26 mouse cellular contexts compared by ENCODE assay signal in genomic region chr6:87467373-87467772, GRCm38 (mm10). TPM values are rescaled to one million over a fixed set of nuclear protein-coding genes. Genes with fewer than 3 reads are reported as not detected.
A peak's percentile ranks its signal among the peaks of the same experiment; 100 is the strongest.
DNase-seq lines count a peak whose midpoint lies in the region; ATAC-seq and TF ChIP-seq lines count a peak whose summit lies in the region.
"Had no signal": no experiment of that assay in that cellular context is flagged by ENCODE, and none has a peak within 500 bp of the region (broad histone marks: within the 10 kb centered on the region; RNA-seq: fewer than 3 reads in every experiment).

No protein-coding gene starts in this region.

- H3K9ac ChIP-seq in midbrain, embryonic 11.5 days (ENCODE audit: low read length): no peak overlapping the region
- H3K9ac ChIP-seq in midbrain, embryonic 15.5 days: no peak overlapping the region
- no peak overlapping the region for H3K9ac ChIP-seq in CH12.LX (ENCODE audit: insufficient read depth, low read depth)
- no peak overlapping the region for H3K9ac ChIP-seq in MEL (ENCODE audit: control insufficient read depth, low read depth, low read length, poor library complexity, severe bottlenecking)
- no peak overlapping the region for H3K9ac ChIP-seq in liver, embryonic 11.5 days (ENCODE audit: low read depth, low read length)

- WGBS in midbrain, embryonic 11.5 days: 96% methylated on average over 1 of the region's 1 CpGs
- WGBS in midbrain, embryonic 15.5 days: 98% methylated on average over 1 of the region's 1 CpGs
- WGBS in liver, embryonic 11.5 days: 94% methylated on average over 1 of the region's 1 CpGs

- dilution Hi-C loops in CH12.LX (cut with MboI; ENCODE audit: extremely low pct_ligation_motif_present, extremely low pct_unique_long_range_greater_than_20kb, low sequenced_read_pairs): no loop called here

- H3K79me2 ChIP-seq in CH12.LX (replicated peaks; ENCODE audit: control insufficient read depth, extremely low read depth, insufficient read depth, poor library complexity, severe bottlenecking): no peaks in the 10 kb centered on the region
- H3K79me2 ChIP-seq in MEL (ENCODE audit: control insufficient read depth, insufficient read depth, low read length, poor library complexity): no peaks in the 10 kb centered on the region

- TF ChIP-seq POLR2A in CH12.LX (IDR thresholded peaks at IDR 0.05; ENCODE audit: low read depth, low read length): no peak
- TF ChIP-seq POLR2A in MEL (IDR thresholded peaks at IDR 0.05; ENCODE audit: control insufficient read depth in 1 of 2, insufficient read depth in 1 of 2, low read depth in 1 of 2, low read length in 2 of 2, poor library complexity in 1 of 2): no peak

- no peaks in the 10 kb centered on the region for H3K9me3 ChIP-seq in midbrain, embryonic 11.5 days (ENCODE audit: control insufficient read depth, low read length)
- no peaks in the 10 kb centered on the region for H3K9me3 ChIP-seq in midbrain, embryonic 15.5 days
- no peaks in the 10 kb centered on the region for H3K9me3 ChIP-seq in CH12.LX (replicated peaks; ENCODE audit: low read length)
- H3K9me3 ChIP-seq in MEL (replicated peaks; ENCODE audit: insufficient read depth, low read length): no peaks in the 10 kb centered on the region
- H3K9me3 ChIP-seq in liver, embryonic 11.5 days (ENCODE audit: control insufficient read depth, low read length): no peaks in the 10 kb centered on the region
- H3K9me3 ChIP-seq: G1E had no signal

- TF ChIP-seq CTCF in CH12.LX (conservative IDR thresholded peaks at IDR 0.05 in 1 of 2, IDR thresholded peaks at IDR 0.05 in 1 of 2; ENCODE audit: low read depth in 2 of 2, low read length in 2 of 2) (no peak), MEL (IDR thresholded peaks at IDR 0.05 in 2 of 3, conservative IDR thresholded peaks at IDR 0.05 in 1 of 3; ENCODE audit: control insufficient read depth in 1 of 3, insufficient read depth in 1 of 3, low read depth in 2 of 3, low read length in 3 of 3, poor library complexity in 1 of 3, severe bottlenecking in 1 of 3) (no peak)

- H3K27ac ChIP-seq in midbrain, embryonic 11.5 days (ENCODE audit: low read depth, low read length): no peak overlapping the region
- no peak overlapping the region for H3K27ac ChIP-seq in midbrain, embryonic 15.5 days
- H3K27ac ChIP-seq in CH12.LX (ENCODE audit: insufficient read depth, low read depth) (no peak overlapping the region), MEL (ENCODE audit: control insufficient read depth, low read depth, low read length) (no peak overlapping the region)
- no peak overlapping the region for H3K27ac ChIP-seq in liver, embryonic 11.5 days (ENCODE audit: low read depth, low read length)

- no peak overlapping the region for H3K4me2 ChIP-seq in midbrain, embryonic 11.5 days
- H3K4me2 ChIP-seq in midbrain, embryonic 15.5 days: no peak overlapping the region
- no peak overlapping the region for H3K4me2 ChIP-seq in CH12.LX (ENCODE audit: insufficient read depth, low read depth, poor library complexity, severe bottlenecking)
- H3K4me2 ChIP-seq in liver, embryonic 11.5 days: no peak overlapping the region

- no peak overlapping the region for H3K4me3 ChIP-seq in midbrain, embryonic 11.5 days (ENCODE audit: low read depth, low read length)
- H3K4me3 ChIP-seq in midbrain, embryonic 15.5 days: no peak overlapping the region
- no peak overlapping the region for H3K4me3 ChIP-seq in CH12.LX (replicated peaks in 1 of 3; ENCODE audit: low read depth in 2 of 3, low read length in 2 of 3, poor library complexity in 1 of 3)
- H3K4me3 ChIP-seq in MEL (ENCODE audit: control insufficient read depth in 1 of 2, insufficient read depth in 1 of 2, low read depth in 2 of 2, low read length in 2 of 2): no peak overlapping the region
- no peak overlapping the region for H3K4me3 ChIP-seq in liver, embryonic 11.5 days (ENCODE audit: low read depth, low read length)

- no peaks in the 10 kb centered on the region for H3K4me1 ChIP-seq in midbrain, embryonic 11.5 days (ENCODE audit: control insufficient read depth, insufficient read depth, low read length)
- no peaks in the 10 kb centered on the region for H3K4me1 ChIP-seq in midbrain, embryonic 15.5 days
- H3K4me1 ChIP-seq in CH12.LX (ENCODE audit: control insufficient read depth in 1 of 2, insufficient read depth in 2 of 2) (peaks cover 0 to 13% of the 10 kb centered on the region in 2 experiments; a peak in 2 of 4 replicates), MEL (ENCODE audit: control insufficient read depth in 1 of 2, insufficient read depth in 2 of 2, low read length in 2 of 2) (peaks cover 0 to 4% of the 10 kb centered on the region in 2 experiments; a peak in 2 of 4 replicates)
- H3K4me1 ChIP-seq in liver, embryonic 11.5 days (replicated peaks; ENCODE audit: control insufficient read depth, insufficient read depth, low read length): no peaks in the 10 kb centered on the region

- DNase-seq in midbrain, embryonic 11.5 days (ENCODE audit: low spot score, missing footprints): peak; percentile 62
- DNase-seq in CH12.LX (ENCODE audit: extremely low read depth): no peak
- no peak for DNase-seq in MEL (ENCODE audit: low read depth, low spot score)
- no peak for DNase-seq in layer of hippocampus, adult 9-11 months
- DNase-seq in liver, embryonic 11.5 days (ENCODE audit: low spot score): no peak
- DNase-seq: adrenal gland, adult 2 months; adrenal gland, adult 8-10 months; adrenal gland, postnatal 10 days; adrenal gland, postnatal 14 days; adrenal gland, postnatal 25 days; adrenal gland, postnatal 36 days; B cell, adult 2 months; cerebellum, adult 11 months; cerebellum, adult 11-12 months; cerebellum, adult 18-20 months; cerebellum, adult 2 months; cerebellum, adult 8-10 months had no signal

- in situ Hi-C loops in CH12.LX (cut with MboI; ENCODE audit: low pct_ligation_motif_present, low pct_unique_long_range_greater_than_20kb, low sequenced_read_pairs): loop anchor here (10.0 to 25.0 kb wide), 2 partner anchors 47 to 195 kb away; partner anchors contain the start of gene Aplf

- ATAC-seq in midbrain, embryonic 11.5 days (ENCODE audit: low FRiP score): no peak
- ATAC-seq in midbrain, embryonic 15.5 days (replicated peaks): no peak
- no peak for ATAC-seq in liver, embryonic 11.5 days (replicated peaks; ENCODE audit: low FRiP score)
- ATAC-seq: activated CD4-positive, CD25-positive, alpha-beta regulatory T cell, adult 4 months; Patski had no signal

- no peak for TF ChIP-seq EP300 in CH12.LX (IDR thresholded peaks at IDR 0.05; ENCODE audit: low read length)
- no peak for TF ChIP-seq EP300 in MEL (IDR thresholded peaks at IDR 0.05; ENCODE audit: low read depth in 1 of 2, low read length in 2 of 2)

- TF ChIP-seq RAD21 in CH12.LX (IDR thresholded peaks at IDR 0.05; ENCODE audit: low read depth, low read length) (no peak), MEL (IDR thresholded peaks at IDR 0.05; ENCODE audit: low read depth, low read length) (no peak)

- no peaks in the 10 kb centered on the region for H3K27me3 ChIP-seq in midbrain, embryonic 11.5 days (ENCODE audit: control insufficient read depth, insufficient read depth, low read length)
- no peaks in the 10 kb centered on the region for H3K27me3 ChIP-seq in midbrain, embryonic 15.5 days (replicated peaks)
- no peaks in the 10 kb centered on the region for H3K27me3 ChIP-seq in CH12.LX (replicated peaks)
- no peaks in the 10 kb centered on the region for H3K27me3 ChIP-seq in MEL (ENCODE audit: control insufficient read depth in 1 of 2, insufficient read depth in 2 of 2, low read length in 2 of 2)
- H3K27me3 ChIP-seq in liver, embryonic 11.5 days (replicated peaks; ENCODE audit: control insufficient read depth, insufficient read depth, low read length): no peaks in the 10 kb centered on the region

- H3K36me3 ChIP-seq in midbrain, embryonic 11.5 days (ENCODE audit: control insufficient read depth, insufficient read depth, low read length): no peaks in the 10 kb centered on the region
- H3K36me3 ChIP-seq in midbrain, embryonic 15.5 days (replicated peaks): no peaks in the 10 kb centered on the region
- H3K36me3 ChIP-seq in CH12.LX (replicated peaks in 1 of 2; ENCODE audit: control insufficient read depth in 1 of 2, insufficient read depth in 1 of 2, low read length in 1 of 2) (peaks cover 74 to 95% of the 10 kb centered on the region in 2 experiments), MEL (ENCODE audit: control insufficient read depth in 1 of 2, insufficient read depth in 2 of 2, low read length in 2 of 2) (peaks cover 0 to 3% of the 10 kb centered on the region in 2 experiments; a peak in 2 of 4 replicates)
- no peaks in the 10 kb centered on the region for H3K36me3 ChIP-seq in liver, embryonic 11.5 days (ENCODE audit: control insufficient read depth, insufficient read depth, low read length)

TF ChIP-seq in CH12.LX, 34 proteins besides CTCF, POLR2A, EP300 and RAD21:
- TF ChIP-seq BHLHE40 (IDR thresholded peaks at IDR 0.05; ENCODE audit: low read depth, low read length) (no peak), MEF2A (IDR thresholded peaks at IDR 0.05; ENCODE audit: borderline replicate concordance, low read depth, low read length) (no peak), ZKSCAN1 (IDR thresholded peaks at IDR 0.05; ENCODE audit: borderline replicate concordance, low read depth, low read length) (peak; percentile 55), TBP (conservative IDR thresholded peaks at IDR 0.05; ENCODE audit: low read depth, low read length) (no peak), MXI1 (IDR thresholded peaks at IDR 0.05; ENCODE audit: low read depth, low read length) (no peak)

TF ChIP-seq in MEL, 35 proteins besides CTCF, POLR2A, EP300 and RAD21:
- TF ChIP-seq MAX (IDR thresholded peaks at IDR 0.05; ENCODE audit: low read length) (no peak), ZKSCAN1 (IDR thresholded peaks at IDR 0.05; ENCODE audit: low read depth, low read length) (peak; percentile 53; the same call in 1 of the 2 replicates), TBP (IDR thresholded peaks at IDR 0.05; ENCODE audit: low read depth, low read length) (no peak), USF1 (IDR thresholded peaks at IDR 0.05; ENCODE audit: low read depth, low read length) (no peak), TCF12 (IDR thresholded peaks at IDR 0.05; ENCODE audit: low read depth, low read length) (no peak)

RNA-seq across cellular contexts. Expression of gene Bmp10, which starts 38.6 kb away (rescaled TPM):
- polyA plus RNA-seq in midbrain, embryonic 11.5 days (2014; fragmentation: Nextera tagmentation; extraction: Ambion mirVana): not detected in 2 replicates
- polyA plus RNA-seq in midbrain, embryonic 15.5 days (2015; fragmentation: Nextera tagmentation; extraction: Ambion mirVana): not detected in 2 replicates
- not detected in 2 replicates for total RNA-seq in CH12.LX (2012; rRNA removed)
- total RNA-seq in CH12.LX (2014; rRNA removed): not detected in 2 replicates
- not detected in 2 replicates for polyA plus RNA-seq in CH12.LX (2012; ENCODE audit: insufficient read length, low read depth)
- not detected in 2 replicates for total RNA-seq in MEL (2012; rRNA removed)
- polyA plus RNA-seq in MEL (2012; ENCODE audit: insufficient read depth in 1 of 2, insufficient read length in 2 of 2, low read depth in 1 of 2, low replicate concordance in 2 of 2, missing spikeins in 1 of 2): not detected
- 0.75 and 0.82 TPM in 2 replicates for polyA plus RNA-seq in liver, embryonic 11.5 days (2014; fragmentation: Nextera tagmentation; extraction: Ambion mirVana)
- total RNA-seq: adrenal gland, adult 18-20 months; adrenal gland, adult 2 months; adrenal gland, adult 8-10 months; adrenal gland, postnatal 25 days; adrenal gland, postnatal 36 days; ES-E14 had no signal
- polyA plus RNA-seq: activated CD4-positive, CD25-positive, alpha-beta regulatory T cell, adult 4 months; adrenal gland, adult 2 months; brain, embryonic 14.5 days; C2C12; CD4-positive, CD25-positive, alpha-beta regulatory T cell, adult 4 months; cerebellum, adult 2 months; G1E; Patski had no signal
